Mouse (Mus musculus) sigmoid colon, adult 10 weeks (tissue): ENCODE data around the gene Fbxl21. TPM values are rescaled to one million over a fixed set of nuclear protein-coding genes. Genes with fewer than 3 reads are reported as not detected.

ENCODE experiments used
- polyA plus RNA-seq: library from polyadenylated mRNA; stranded (reverse); fragments of 350-450 nt; fragmentation: Illumina TruSeq; extraction: RNeasy Lipid Tissue Mini Kit (QIAGEN cat#74804); gene quantifications from one replicate; pipeline ENCODE4 v1.2.3, GENCODE M21; 2014; ENCODE audit warnings: low read depth, low replicate concordance

The Fbxl21 gene
- polyA plus RNA-seq = 1.7 TPM

GRCm38 (mm10) chr13:56522081-56522820 lies at the start of gene Fbxl21:
Gene Fbxl21, plus strand, starts transcription at chr13:56522472.

DNA sequence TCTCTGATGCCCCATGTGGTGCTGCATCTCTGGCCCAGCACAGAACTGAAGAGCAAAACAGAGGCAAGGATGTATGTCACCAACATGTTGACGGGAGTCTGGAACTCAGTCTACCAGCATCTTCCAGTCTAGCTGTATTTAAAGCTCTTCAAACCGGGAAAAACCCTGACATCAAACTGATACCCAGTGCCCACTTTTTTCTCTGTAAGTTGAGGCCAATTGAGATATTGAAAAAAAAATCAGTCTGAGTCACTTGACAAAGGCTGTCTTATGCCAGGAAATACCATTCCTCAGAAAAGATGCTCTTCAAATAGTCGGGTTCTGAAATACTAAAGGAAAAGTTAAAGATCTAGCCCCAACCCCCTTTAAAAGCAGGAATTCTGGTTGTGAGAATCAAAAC lies 40.1 kb upstream of the Fbxl21 start, which contains the start of gene Il9:
Gene Il9 (minus strand): TSS at position 101 of the 400 bp plus-strand sequence.

GRCm38 (mm10) chr13:56548401-56548800 lies 26.1 kb downstream of the Fbxl21 start, which contains the start of gene Lect2:
Gene Lect2, minus strand, starts transcription at chr13:56548502.

Other genes with a start within 250 kb of the Fbxl21 start
- 5.6 TPM for gene Cxcl14, start 225.9 kb upstream of the Fbxl21 start, polyA plus RNA-seq
- not detected for gene Gm3045, start 95.9 kb upstream of the Fbxl21 start, polyA plus RNA-seq
- gene Slc25a48, start 84.1 kb upstream of the Fbxl21 start, polyA plus RNA-seq = 0.19 TPM
- not detected for gene Il9, start 40.2 kb upstream of the Fbxl21 start, polyA plus RNA-seq
- not detected for gene Lect2, start 26.0 kb downstream of the Fbxl21 start, polyA plus RNA-seq
- gene Tgfbi, start 87.1 kb downstream of the Fbxl21 start, polyA plus RNA-seq = 20.5 TPM
- 50.3 TPM for gene Smad5, start 180.5 kb downstream of the Fbxl21 start, polyA plus RNA-seq
- not detected for gene Gm45623, start 231.4 kb downstream of the Fbxl21 start, polyA plus RNA-seq